Mouse (Mus musculus) hindlimb bud, embryonic 11.5 days (tissue): ENCODE data around the gene Slc4a10.

Source experiments
- DNase-seq: peaks from one replicate; pipeline ENCODE4 v3.0.0-alpha.2; 2012; ENCODE audit warnings: low read depth, low spot score; ENCODE audit errors: extremely low spot score

Gene Slc4a10

GRCm38 (mm10) chr2:62346771-62347170, 300.5 kb downstream of the Slc4a10 start:
- no peak for DNase-seq

GRCm38 (mm10) chr2:62347762-62348161, 301.5 kb downstream of the Slc4a10 start:
- no peak for DNase-seq

- no peak for DNase-seq
Observed at GRCm38 (mm10) chr2:62352035-62352434, 305.8 kb downstream of the Slc4a10 start.

- no peak for DNase-seq
Observed at GRCm38 (mm10) chr2:62355766-62356165, 309.5 kb downstream of the Slc4a10 start.

- DNase-seq: no peak
Observed at GRCm38 (mm10) chr2:62356606-62357005, 310.3 kb downstream of the Slc4a10 start.

GRCm38 (mm10) chr2:62357259-62357658, 311.0 kb downstream of the Slc4a10 start:
- no peak for DNase-seq

DNA sequence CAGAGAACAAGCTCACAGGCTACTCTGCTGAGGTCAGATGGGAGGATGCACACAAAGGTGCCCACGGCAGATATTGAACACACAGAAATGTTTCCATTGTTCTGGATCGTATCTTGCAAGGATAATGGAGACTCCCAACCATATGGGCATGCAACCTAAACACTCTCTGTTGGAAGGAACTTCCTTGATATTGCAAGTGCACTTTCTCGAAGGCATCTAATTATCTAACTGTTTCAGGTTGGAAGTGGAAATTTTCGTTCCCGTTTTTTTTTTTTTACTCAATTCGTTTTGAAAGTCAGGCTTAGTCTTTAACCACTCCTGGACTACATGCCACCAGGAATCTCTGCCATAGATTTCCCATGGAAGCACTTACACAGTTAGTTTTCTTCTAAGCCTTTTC, 314.6 kb downstream of the Slc4a10 start:
- no peak for DNase-seq

GRCm38 (mm10) chr2:62361514-62361913, 315.3 kb downstream of the Slc4a10 start:
- DNase-seq: no peak

- no peak for DNase-seq
Observed at GRCm38 (mm10) chr2:62362211-62362610, 315.9 kb downstream of the Slc4a10 start.

GRCm38 (mm10) chr2:62363606-62364005, 317.3 kb downstream of the Slc4a10 start:
- no peak for DNase-seq

GRCm38 (mm10) chr2:62368349-62369053, 322.2 kb downstream of the Slc4a10 start:
- no peak for DNase-seq

DNA sequence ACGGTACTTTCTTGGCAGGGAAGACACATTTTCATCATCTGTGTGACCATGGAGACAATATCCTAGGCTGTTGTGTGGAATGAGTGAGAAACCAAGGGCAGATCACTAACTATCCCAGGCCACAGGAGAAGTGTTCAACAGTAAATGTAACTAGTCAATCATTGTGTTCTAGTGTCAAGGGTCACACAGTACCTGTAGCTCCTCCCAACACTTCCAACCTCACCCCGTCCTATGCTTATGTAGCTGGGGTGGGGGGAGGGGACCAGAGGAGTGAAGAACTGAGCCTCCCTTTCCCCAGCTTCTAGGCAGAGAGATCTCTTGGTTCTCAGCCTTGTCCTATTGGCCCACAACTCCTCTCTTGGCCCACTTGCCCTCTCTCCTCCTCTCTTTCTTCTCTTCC, 323.8 kb downstream of the Slc4a10 start:
- no peak for DNase-seq

DNA sequence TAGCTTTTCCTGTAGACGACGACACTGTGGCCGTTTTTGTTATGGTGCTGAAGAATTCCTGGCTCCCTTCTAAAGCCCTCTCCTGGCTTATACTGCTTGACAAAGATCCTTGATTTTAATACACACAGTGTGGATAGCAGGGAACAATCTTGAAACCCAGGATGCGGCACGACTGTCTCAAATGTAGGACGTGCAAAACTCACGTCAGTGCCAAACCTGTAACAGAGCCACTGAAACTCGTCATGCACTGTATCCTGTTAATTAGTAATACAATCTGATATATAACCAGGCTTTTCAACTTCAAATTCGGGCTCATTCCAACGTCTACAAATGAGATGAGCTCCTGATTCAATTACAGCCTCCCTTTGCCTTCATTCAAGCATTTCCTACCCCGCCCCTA, 327.4 kb downstream of the Slc4a10 start:
- DNase-seq: no peak
